Mouse (Mus musculus) erythroblast, embryonic 14.5 days (primary cell): ENCODE measurements around the gene Shld2.

Experiments
- GATA1 ChIP-seq: IDR thresholded peaks from 2 replicates; pipeline ENCODE4 v1.6.1; 2012; ENCODE audit warnings: low read length, inconsistent platforms, mixed read lengths
- TAL1 ChIP-seq: IDR thresholded peaks from 3 replicates; pipeline ENCODE4 v1.6.1; 2012; ENCODE audit warnings: low read length, inconsistent platforms, mixed read lengths

DNA sequence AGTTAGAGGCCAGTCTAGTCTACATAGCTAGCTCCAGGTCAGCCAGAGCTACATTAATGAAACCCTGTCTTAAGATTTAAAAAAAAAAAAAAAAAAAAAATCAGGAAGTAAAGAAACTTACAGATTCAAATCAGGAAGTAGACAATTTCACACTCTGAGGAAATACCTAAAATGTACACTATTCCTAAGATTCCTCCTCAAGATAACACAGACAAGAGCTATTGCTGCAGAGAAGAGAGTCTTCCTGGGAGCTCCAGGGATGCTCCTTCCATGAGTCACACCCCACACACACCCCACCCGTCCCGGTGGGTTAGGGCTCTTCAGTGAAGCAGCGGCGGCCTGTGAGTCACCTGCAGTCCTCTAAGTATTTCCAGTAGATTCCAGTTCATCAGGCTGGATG is 13.3 kb downstream of the Shld2 start:
- no peak for TF ChIP-seq TAL1
- no peak for TF ChIP-seq GATA1
